Mouse (Mus musculus): ENCODE data around the gene Olfr54.
"Not testable (repeated sequence)": the region's sequence is repeated elsewhere in the genome, so short reads cannot be mapped to it uniquely, and the experiment has no call there.

The Olfr54 gene

GRCm38 (mm10) chr11:51013936-51014335 is at the start of gene Olfr54:
Gene Olfr54, plus strand, starts transcription at chr11:51014236.
- no peak for DNase-seq (ENCODE audit: inconsistent age in 2 of 2, low spot score in 1 of 2)

- DNase-seq (ENCODE audit: inconsistent age in 2 of 2, low spot score in 1 of 2) = no peak
Measured at GRCm38 (mm10) chr11:50964886-50965285, 49.1 kb upstream of the Olfr54 start.

GRCm38 (mm10) chr11:50966230-50966629 is 47.8 kb upstream of the Olfr54 start, which contains the start of gene Olfr1378:
Gene Olfr1378, plus strand, starts transcription at chr11:50966530.
- DNase-seq (ENCODE audit: inconsistent age in 2 of 2, low spot score in 1 of 2) = no peak

GRCm38 (mm10) chr11:50977216-50977615 is 36.8 kb upstream of the Olfr54 start:
- DNase-seq (ENCODE audit: inconsistent age in 2 of 2, low spot score in 1 of 2) = peak; percentile 52 to 82

GRCm38 (mm10) chr11:50981667-50982066 is 32.4 kb upstream of the Olfr54 start, which contains the start of gene Olfr1377:
Gene Olfr1377, plus strand, starts transcription at chr11:50981967.
- no peak for DNase-seq (ENCODE audit: inconsistent age in 2 of 2, low spot score in 1 of 2)

GRCm38 (mm10) chr11:51003296-51003695 is 10.7 kb upstream of the Olfr54 start, which contains the start of gene Olfr51:
Gene Olfr51, plus strand, starts transcription at chr11:51003596.
- DNase-seq (ENCODE audit: inconsistent age in 2 of 2, low spot score in 1 of 2) = no peak

- DNase-seq (ENCODE audit: inconsistent age in 2 of 2, low spot score in 1 of 2) = peak; percentile 94 to 99
Measured at GRCm38 (mm10) chr11:51011821-51012220, 2.2 kb upstream of the Olfr54 start.

- DNase-seq (ENCODE audit: inconsistent age in 2 of 2, low spot score in 1 of 2) = no peak
Measured at GRCm38 (mm10) chr11:51016341-51016740, 2.3 kb downstream of the Olfr54 start.

- not testable (repeated sequence) for DNase-seq (ENCODE audit: inconsistent age in 2 of 2, low spot score in 1 of 2)
Measured at GRCm38 (mm10) chr11:51026811-51027210, 12.8 kb downstream of the Olfr54 start.

- not testable (repeated sequence) for DNase-seq (ENCODE audit: inconsistent age in 2 of 2, low spot score in 1 of 2)
Measured at GRCm38 (mm10) chr11:51029381-51029780, 15.3 kb downstream of the Olfr54 start.

GRCm38 (mm10) chr11:51030225-51030624 is 16.2 kb downstream of the Olfr54 start:
- DNase-seq (ENCODE audit: inconsistent age in 2 of 2, low spot score in 1 of 2) = no peak

GRCm38 (mm10) chr11:51032851-51033250 is 18.8 kb downstream of the Olfr54 start:
- DNase-seq (ENCODE audit: inconsistent age in 2 of 2, low spot score in 1 of 2) = peak in 1 of 2 experiments; percentile 80

GRCm38 (mm10) chr11:51034141-51034540 is 20.1 kb downstream of the Olfr54 start:
- DNase-seq (ENCODE audit: inconsistent age in 2 of 2, low spot score in 1 of 2) = not testable (repeated sequence)

GRCm38 (mm10) chr11:51035951-51036350 is 21.9 kb downstream of the Olfr54 start:
- peak; percentile 88 to 96 for DNase-seq (ENCODE audit: inconsistent age in 2 of 2, low spot score in 1 of 2)

- not testable (repeated sequence) for DNase-seq (ENCODE audit: inconsistent age in 2 of 2, low spot score in 1 of 2)
Measured at GRCm38 (mm10) chr11:51044776-51045175, 30.7 kb downstream of the Olfr54 start.

- DNase-seq (ENCODE audit: inconsistent age in 2 of 2, low spot score in 1 of 2) = not testable (repeated sequence)
Measured at GRCm38 (mm10) chr11:51047809-51048208, 33.8 kb downstream of the Olfr54 start, which contains the start of gene Olfr1375. Gene Olfr1375, plus strand, starts transcription at chr11:51048109.

GRCm38 (mm10) chr11:51051678-51052077 is 37.6 kb downstream of the Olfr54 start:
- no peak for DNase-seq (ENCODE audit: inconsistent age in 2 of 2, low spot score in 1 of 2)

GRCm38 (mm10) chr11:51053230-51053629 is 39.2 kb downstream of the Olfr54 start:
- DNase-seq (ENCODE audit: inconsistent age in 2 of 2, low spot score in 1 of 2) = peak in 1 of 2 experiments; percentile 65

GRCm38 (mm10) chr11:51059151-51059571 is 45.1 kb downstream of the Olfr54 start, which contains the start of gene Zfp354a:
Gene Zfp354a, plus strand, starts transcription at chr11:51059257.
- peak; percentile 76 to 90 for DNase-seq (ENCODE audit: inconsistent age in 2 of 2, low spot score in 1 of 2)

GRCm38 (mm10) chr11:51059640-51060039 is 45.6 kb downstream of the Olfr54 start:
- no peak for DNase-seq (ENCODE audit: inconsistent age in 2 of 2, low spot score in 1 of 2)

- DNase-seq (ENCODE audit: inconsistent age in 2 of 2, low spot score in 1 of 2) = peak in 1 of 2 experiments; percentile 50
Measured at GRCm38 (mm10) chr11:51060981-51061380, 46.9 kb downstream of the Olfr54 start.

- DNase-seq (ENCODE audit: inconsistent age in 2 of 2, low spot score in 1 of 2) = no peak
Measured at GRCm38 (mm10) chr11:51063276-51063675, 49.2 kb downstream of the Olfr54 start.

GRCm38 (mm10) chr11:51063841-51064240 is 49.8 kb downstream of the Olfr54 start:
- DNase-seq (ENCODE audit: inconsistent age in 2 of 2, low spot score in 1 of 2) = no peak

Measured in adrenal gland, adult (tissue).